Mouse (Mus musculus) embryo, embryonic 9.5 days (tissue): ENCODE measurements around the gene Ptrh1.

Source experiments
- DNase-seq: peaks from one replicate; pipeline ENCODE4 v3.0.0-alpha.2; 2017; ENCODE audit errors: extremely low spot score

Ptrh1 gene

GRCm38 (mm10) chr2:32756674-32757055 is 18.9 kb upstream of the Ptrh1 start:
- no peak for DNase-seq

- DNase-seq, result peak; percentile 97
These were observed 18.3 kb upstream of the Ptrh1 start, which contains the start of gene Tor2a for GRCm38 (mm10) chr2:32757056-32757845. Gene Tor2a, plus strand, starts transcription at chr2:32757234.

GRCm38 (mm10) chr2:32758503-32758902 is 17.1 kb upstream of the Ptrh1 start:
- DNase-seq, result no peak

- no peak for DNase-seq
These were observed 16.6 kb upstream of the Ptrh1 start for GRCm38 (mm10) chr2:32759001-32759400.

GRCm38 (mm10) chr2:32761361-32761760 is 14.2 kb upstream of the Ptrh1 start:
- no peak for DNase-seq

- DNase-seq, result no peak
These were observed 13.7 kb upstream of the Ptrh1 start for GRCm38 (mm10) chr2:32761859-32762258.

- no peak for DNase-seq
These were observed 12.2 kb upstream of the Ptrh1 start for GRCm38 (mm10) chr2:32763353-32763752.

- DNase-seq, result no peak
These were observed 8.3 kb upstream of the Ptrh1 start for GRCm38 (mm10) chr2:32767241-32767640.

- DNase-seq, result no peak
These were observed 6.8 kb upstream of the Ptrh1 start for GRCm38 (mm10) chr2:32768661-32769285.

GRCm38 (mm10) chr2:32769327-32770085 is 6.1 kb upstream of the Ptrh1 start:
- DNase-seq, result no peak

GRCm38 (mm10) chr2:32771886-32772285 is 3.7 kb upstream of the Ptrh1 start:
- peak; percentile 36 for DNase-seq

- DNase-seq, result no peak
These were observed 2.8 kb upstream of the Ptrh1 start for GRCm38 (mm10) chr2:32772626-32773279.

- DNase-seq, result no peak
These were observed 606 bp downstream of the Ptrh1 start for GRCm38 (mm10) chr2:32776192-32776591.

GRCm38 (mm10) chr2:32778081-32778480 is 2.5 kb downstream of the Ptrh1 start:
- no peak for DNase-seq

- peak; percentile 69 for DNase-seq
These were observed 3.5 kb downstream of the Ptrh1 start for GRCm38 (mm10) chr2:32779131-32779530.

- no peak for DNase-seq
These were observed 4.1 kb downstream of the Ptrh1 start for GRCm38 (mm10) chr2:32779714-32780113.

GRCm38 (mm10) chr2:32781710-32782109 is 6.1 kb downstream of the Ptrh1 start:
- DNase-seq, result no peak

- DNase-seq, result no peak
These were observed 8.6 kb downstream of the Ptrh1 start, which contains the start of gene Cfap157 for GRCm38 (mm10) chr2:32784048-32784681. Gene Cfap157, minus strand, starts transcription at chr2:32784428.

GRCm38 (mm10) chr2:32787176-32787575 is 11.6 kb downstream of the Ptrh1 start:
- no peak for DNase-seq

GRCm38 (mm10) chr2:32788581-32788980 is 13.0 kb downstream of the Ptrh1 start:
- DNase-seq, result no peak

GRCm38 (mm10) chr2:32791297-32791696 is 15.7 kb downstream of the Ptrh1 start:
- no peak for DNase-seq
